Mouse (Mus musculus): ENCODE data around the gene Mcrip2.

The Mcrip2 gene

DNA sequence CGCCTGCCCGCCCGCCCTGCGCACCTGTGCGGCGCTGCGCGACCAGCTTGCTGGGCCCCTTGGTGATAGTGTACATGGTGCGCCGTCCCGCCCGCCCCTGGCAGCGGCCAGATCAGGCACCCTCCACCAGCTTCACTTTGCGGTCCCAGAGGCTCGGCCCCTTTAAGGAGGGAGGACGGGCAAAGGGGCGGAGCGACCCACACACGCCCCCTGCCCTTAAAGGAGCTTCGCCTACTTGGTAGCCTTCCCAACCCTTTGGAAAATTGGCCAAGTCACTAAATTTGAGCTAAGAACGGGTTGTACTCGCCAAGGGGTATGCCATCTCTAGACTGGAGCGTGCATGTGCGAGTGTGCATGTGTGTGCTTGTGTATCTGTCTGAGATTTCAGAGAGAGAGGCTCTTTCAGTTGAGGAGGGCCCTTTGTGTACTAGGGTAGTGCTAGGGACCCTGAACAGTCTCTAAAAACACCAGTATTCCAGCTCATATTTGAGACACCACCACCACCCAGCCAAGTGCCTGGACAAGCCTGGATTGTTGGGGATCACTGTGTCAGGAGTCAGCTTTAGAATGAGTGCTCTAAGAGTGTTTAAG, at the start of gene Mcrip2:
TSS of gene Mcrip2 (minus strand) at position 164 of the 591 bp plus-strand sequence.
- DNase-seq (ENCODE audit: low read depth, low spot score): no peak

DNA sequence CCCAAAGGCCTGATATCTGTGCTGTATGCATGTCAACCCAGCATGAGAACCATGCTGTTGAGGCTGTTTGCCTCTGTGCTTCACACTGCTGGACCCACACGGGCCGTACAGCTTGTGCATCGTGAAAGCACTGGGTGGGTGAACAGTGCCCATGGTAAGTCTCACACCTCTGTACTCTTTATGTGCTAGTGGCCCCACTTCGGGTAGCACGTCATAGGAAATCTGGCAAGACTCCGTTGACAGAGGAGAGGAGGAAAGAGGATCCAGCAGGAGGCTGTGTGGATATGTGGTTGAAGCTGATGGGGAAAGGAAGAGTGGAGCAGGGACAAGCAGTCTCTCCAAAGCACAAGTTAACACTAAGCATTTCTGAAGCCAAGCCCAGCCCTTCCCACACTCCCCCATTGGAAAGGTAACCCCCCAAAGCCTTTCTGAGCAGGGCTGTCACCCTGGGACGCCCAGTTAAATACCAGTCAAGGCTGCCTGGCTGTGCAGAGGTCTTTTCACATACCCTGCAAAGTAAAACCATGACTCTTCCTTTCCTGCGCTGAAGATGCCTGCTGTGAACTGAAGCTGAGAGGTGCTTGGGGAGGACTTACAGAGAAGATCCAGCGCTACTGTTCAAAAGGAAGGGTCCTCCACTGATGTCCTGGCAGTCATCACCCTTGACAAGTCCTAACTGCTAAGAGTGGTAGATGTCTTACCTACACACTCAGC, 49.6 kb upstream of the Mcrip2 start:
- DNase-seq (ENCODE audit: low read depth, low spot score): no peak

DNA sequence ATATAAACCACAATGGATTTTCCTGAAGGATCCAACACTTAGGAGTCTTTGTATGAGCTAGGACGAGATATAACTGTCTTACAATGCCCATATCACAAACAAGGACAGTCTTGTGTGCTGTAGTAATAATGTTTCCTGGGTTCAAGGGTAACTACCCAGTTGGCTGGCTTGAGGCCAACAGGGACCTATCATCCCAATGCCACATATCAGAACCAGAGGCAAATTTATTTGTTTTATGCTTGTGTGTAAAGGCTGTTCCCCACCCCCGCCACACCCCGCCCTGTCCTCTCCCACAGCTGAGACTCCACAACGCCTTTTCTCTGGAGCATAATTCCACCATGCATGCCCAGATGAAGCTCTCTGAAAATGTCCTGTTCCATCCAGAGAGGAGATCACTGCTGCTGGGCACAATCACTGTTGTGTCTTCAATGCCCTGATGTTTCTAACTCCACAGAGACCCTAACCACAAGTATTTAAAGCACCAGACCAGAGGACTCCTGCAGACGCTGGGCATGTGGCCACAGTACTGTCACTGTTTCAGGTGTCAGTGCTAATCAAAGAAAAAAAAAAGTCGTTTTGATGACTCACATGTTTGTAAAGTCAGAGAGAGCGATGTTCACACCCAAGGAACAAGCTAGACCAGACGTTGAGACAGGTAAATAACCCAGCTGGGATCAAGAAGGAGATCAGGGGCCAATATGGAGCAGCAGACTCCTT, 48.5 kb upstream of the Mcrip2 start:
- DNase-seq (ENCODE audit: low read depth, low spot score): no peak

DNA sequence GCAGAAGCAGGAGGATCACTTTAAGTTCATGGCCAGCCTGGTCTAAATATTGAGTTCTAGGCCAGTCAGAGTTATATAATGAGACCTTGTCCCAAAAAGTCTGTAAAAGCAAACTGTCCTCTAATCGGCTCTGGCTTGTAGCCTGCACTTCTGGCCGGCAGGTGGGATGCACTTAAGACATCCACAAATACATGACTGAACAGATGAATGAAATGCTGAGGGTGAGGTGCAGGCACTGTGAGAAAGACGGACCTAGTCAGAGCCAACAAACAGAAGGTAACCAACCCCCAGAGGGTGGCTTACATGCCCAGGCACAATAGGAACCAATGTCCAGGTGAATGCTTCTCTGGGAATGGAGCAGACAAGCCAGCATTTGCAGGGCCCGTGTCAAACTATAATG, 45.7 kb upstream of the Mcrip2 start:
- DNase-seq (ENCODE audit: low read depth, low spot score): no peak

DNA sequence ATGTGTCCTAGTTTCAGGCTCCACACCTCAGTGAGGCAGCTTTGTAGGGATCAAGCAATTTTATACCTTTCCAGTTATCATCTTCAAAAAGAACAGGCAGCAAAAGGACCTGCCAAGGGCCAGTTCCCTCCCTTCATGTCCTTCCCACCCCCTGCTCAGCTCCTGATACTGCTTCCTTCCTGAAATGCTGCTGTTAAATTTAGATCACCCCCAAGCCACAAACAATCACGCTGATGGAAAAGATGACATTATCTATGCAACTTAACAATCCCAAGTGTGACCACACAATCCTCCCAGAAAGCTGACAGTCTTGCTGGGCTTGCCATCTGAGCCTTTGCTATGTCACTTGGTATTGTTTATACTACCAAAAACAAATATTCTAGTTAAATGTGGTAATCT, 45.3 kb upstream of the Mcrip2 start:
- DNase-seq (ENCODE audit: low read depth, low spot score): no peak

- DNase-seq (ENCODE audit: low read depth, low spot score): no peak
Measured at GRCm38 (mm10) chr17:25913186-25913876, 44.8 kb upstream of the Mcrip2 start.

DNA sequence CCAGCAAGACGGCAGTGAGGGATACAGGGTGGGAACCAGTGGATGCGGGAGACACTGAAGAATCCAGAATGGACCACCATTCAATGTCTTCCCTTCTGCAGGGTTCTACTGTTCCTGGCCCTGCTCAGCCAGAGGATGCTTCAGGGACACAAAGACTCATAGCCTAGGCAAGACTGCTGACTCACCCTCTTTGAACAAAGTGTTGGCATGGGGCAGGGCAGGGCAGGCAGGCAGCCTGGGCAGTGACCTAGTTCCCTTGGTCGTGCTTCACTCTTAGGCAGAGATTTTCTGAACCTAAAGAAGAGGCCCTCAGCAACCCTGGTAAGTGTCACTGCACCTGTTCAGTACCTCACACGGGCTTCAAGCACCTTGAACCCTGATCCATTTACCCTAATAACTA, 43.3 kb upstream of the Mcrip2 start:
- no peak for DNase-seq (ENCODE audit: low read depth, low spot score)

GRCm38 (mm10) chr17:25907640-25908039, 39.1 kb upstream of the Mcrip2 start:
- DNase-seq (ENCODE audit: low read depth, low spot score): no peak

DNA sequence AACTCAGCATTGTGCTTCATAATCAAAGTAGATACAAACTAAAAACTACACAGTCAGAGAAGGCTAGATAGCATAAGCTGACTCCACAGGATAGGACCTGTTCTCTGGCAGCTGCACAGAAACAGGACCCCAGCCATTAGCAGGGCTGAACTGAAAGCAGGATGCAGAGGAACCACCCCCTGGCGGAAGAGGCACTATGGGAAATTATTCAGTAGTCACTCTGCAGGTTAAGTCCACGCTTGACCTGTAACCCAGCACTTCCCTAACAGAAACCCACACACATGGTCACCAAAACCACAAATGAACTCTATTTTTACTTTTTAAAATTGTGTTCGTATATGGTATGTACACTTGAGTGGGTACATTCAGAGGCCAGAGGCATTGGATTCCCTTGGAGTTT, 34.5 kb upstream of the Mcrip2 start:
- DNase-seq (ENCODE audit: low read depth, low spot score): no peak

- no peak for DNase-seq (ENCODE audit: low read depth, low spot score)
Measured at GRCm38 (mm10) chr17:25900193-25900592, 31.6 kb upstream of the Mcrip2 start.

GRCm38 (mm10) chr17:25895891-25896290, 27.3 kb upstream of the Mcrip2 start:
- DNase-seq (ENCODE audit: low read depth, low spot score): no peak

DNA sequence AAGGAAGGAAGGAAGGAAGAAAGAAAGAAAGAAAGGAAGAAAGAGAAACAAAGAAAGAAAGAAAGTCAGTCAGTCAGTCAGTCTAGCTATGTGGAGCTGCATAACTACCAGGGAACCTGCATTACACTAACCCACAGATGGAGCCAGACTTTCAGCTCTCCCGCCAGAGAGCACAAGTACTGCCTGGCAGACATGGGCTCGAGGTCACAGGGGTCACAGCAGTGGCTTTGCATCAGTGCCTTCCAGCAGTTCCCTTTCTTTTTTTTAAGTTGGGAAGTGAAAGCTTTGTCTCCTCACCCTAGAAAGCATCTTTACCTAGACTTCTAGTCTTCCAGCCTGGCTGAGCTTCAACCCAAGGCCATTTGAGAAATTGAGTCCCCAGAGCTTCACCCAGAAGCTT, 26.9 kb upstream of the Mcrip2 start:
- no peak for DNase-seq (ENCODE audit: low read depth, low spot score)

DNA sequence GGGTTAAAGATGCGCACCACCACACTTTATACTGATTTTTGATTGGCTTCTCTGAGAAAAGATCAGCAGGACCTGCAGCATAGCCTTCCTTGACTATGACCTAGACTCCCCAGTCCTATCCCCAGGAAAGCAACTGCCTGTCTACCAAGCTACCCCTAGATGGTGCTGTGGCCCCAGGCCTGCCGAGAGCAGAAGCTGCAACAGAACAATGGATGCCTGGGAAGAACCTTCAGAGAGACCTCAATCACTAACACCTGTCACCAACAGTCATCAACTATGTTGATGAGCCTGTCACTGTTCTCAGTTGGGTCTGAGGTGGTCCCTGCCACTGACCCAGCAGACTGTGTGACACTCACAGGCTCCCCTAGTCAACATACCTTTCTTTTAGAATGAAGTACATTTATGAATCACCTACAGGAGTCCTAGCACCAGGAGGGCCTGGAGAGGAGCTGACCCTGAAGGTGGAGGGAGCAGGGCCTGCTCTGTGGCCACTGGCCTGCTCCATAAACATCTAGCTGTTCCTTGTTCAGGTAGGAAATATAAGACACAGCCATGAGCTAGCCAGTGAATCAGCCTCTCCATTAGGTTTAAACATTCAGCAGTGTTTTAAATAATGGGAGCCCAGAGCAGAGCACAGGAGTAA, 25.5 kb upstream of the Mcrip2 start:
- DNase-seq (ENCODE audit: low read depth, low spot score): no peak

DNA sequence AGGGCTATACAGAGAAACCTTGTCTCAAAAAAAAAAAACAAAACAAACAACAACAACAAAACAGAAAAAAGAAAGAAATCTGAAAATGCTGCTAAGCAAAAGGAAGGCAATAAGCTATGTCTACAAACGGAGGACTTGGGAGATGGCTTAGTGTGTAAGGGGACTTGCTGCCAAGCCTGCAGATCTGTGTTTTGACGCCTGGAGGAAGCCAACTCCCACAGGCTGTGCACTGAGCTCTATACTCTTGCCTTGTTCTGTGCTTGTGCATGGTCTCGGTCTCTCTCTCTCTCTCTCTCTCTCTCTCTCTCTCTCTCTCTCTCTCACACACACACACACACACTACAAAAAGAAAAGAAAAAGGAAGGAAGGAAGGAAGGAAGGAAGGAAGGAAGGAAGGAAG, 20.3 kb upstream of the Mcrip2 start:
- no peak for DNase-seq (ENCODE audit: low read depth, low spot score)

- DNase-seq (ENCODE audit: low read depth, low spot score): no peak
Measured at GRCm38 (mm10) chr17:25887467-25887866, 18.9 kb upstream of the Mcrip2 start.

GRCm38 (mm10) chr17:25886806-25887205, 18.2 kb upstream of the Mcrip2 start:
- no peak for DNase-seq (ENCODE audit: low read depth, low spot score)

- DNase-seq (ENCODE audit: low read depth, low spot score): no peak
Measured at GRCm38 (mm10) chr17:25885636-25886035, 17.1 kb upstream of the Mcrip2 start.

DNA sequence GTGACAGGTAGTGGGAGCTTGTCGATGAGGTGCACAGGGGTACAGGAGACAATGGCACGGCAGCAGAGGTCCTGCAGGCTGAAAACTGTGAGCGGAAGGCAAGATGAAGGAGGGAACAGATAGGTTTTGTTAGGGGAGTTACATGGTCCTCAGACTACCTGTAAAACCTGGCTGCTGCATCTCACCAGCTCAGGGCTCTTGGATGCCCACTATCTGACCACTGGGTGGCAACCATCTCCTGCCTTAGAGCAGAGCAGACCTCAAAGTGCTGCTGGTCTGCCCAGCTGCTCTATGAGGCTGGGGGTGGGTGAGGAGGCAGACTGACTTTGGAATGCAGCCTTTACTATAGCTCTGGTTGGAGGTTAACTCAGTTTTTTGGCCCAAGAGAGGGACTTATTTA, 15.3 kb upstream of the Mcrip2 start:
- DNase-seq (ENCODE audit: low read depth, low spot score): no peak

GRCm38 (mm10) chr17:25883268-25883667, 14.7 kb upstream of the Mcrip2 start:
- DNase-seq (ENCODE audit: low read depth, low spot score): no peak

DNA sequence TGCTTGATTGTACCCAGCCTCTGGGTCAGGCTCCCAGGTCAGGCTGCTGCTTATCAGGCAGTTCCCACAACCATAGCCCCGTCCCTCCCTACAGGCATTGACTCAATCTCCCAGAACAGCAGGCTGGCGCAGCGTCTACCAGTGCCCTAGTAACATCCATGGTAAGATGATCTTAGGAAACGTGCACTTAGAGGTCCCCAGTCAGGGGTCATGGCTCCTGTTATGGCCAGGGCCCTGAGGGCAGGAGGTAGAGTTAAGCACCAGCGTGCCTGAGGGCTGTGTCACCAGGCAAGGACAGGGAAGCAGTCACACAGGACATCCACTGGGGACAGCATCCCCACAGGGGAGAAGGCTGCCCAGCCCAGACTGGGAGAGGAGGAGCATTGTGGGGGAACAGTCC, 13.7 kb upstream of the Mcrip2 start:
- DNase-seq (ENCODE audit: low read depth, low spot score): no peak

GRCm38 (mm10) chr17:25881691-25882090, 13.1 kb upstream of the Mcrip2 start:
- no peak for DNase-seq (ENCODE audit: low read depth, low spot score)
